Mouse (Mus musculus) layer of hippocampus, postnatal 25 days (tissue): ENCODE results near the gene Mpnd. TPM values are rescaled to one million over a fixed set of nuclear protein-coding genes. Genes with fewer than 3 reads are reported as not detected.

Source experiments
- DNase-seq, 2 experiments: peaks; one replicate each; pipeline ENCODE4 v3.0.0; 2022; ENCODE audit warnings: mixed read lengths in 2 of 2, low spot score in 1 of 2; ENCODE audit errors: extremely low spot score in 1 of 2
- total RNA-seq, 2 experiments: library from RNA; stranded (reverse); gene quantifications; 2 replicates each; pipeline ENCODE4 v1.2.3; 2021

Mpnd gene
- total RNA-seq, 2 experiments from 2014 or later: 110 to 116 TPM

- no peak for DNase-seq
Observed at GRCm38 (mm10) chr17:55977301-55977700, 28.2 kb upstream of the Mpnd start.

GRCm38 (mm10) chr17:55986030-55986961 is 19.2 kb upstream of the Mpnd start, which contains the start of gene Fsd1:
Fsd1 (plus strand) TSS chr17:55986509.
- peak; percentile 68 to 73 for DNase-seq

GRCm38 (mm10) chr17:55990278-55990898 is 15.1 kb upstream of the Mpnd start:
- DNase-seq: no peak

GRCm38 (mm10) chr17:55996007-55996406 is 9.5 kb upstream of the Mpnd start:
- DNase-seq: no peak

GRCm38 (mm10) chr17:55999794-56000499 is 5.6 kb upstream of the Mpnd start:
- no peak for DNase-seq

- no peak for DNase-seq
Observed at GRCm38 (mm10) chr17:56003000-56003399, 2.5 kb upstream of the Mpnd start.

- DNase-seq: no peak
Observed at GRCm38 (mm10) chr17:56006956-56007355, 1.4 kb downstream of the Mpnd start.

- DNase-seq: no peak
Observed at GRCm38 (mm10) chr17:56007444-56008355, 2.2 kb downstream of the Mpnd start.

GRCm38 (mm10) chr17:56008356-56009087 is 3.0 kb downstream of the Mpnd start:
- peak; percentile 69 to 73 for DNase-seq

- peak; percentile 81 to 88 for DNase-seq
Observed at GRCm38 (mm10) chr17:56009088-56009961, 3.8 kb downstream of the Mpnd start.

- no peak for DNase-seq
Observed at GRCm38 (mm10) chr17:56009962-56010240, 4.4 kb downstream of the Mpnd start.

- no peak for DNase-seq
Observed at GRCm38 (mm10) chr17:56010255-56010654, 4.7 kb downstream of the Mpnd start.

- DNase-seq: peak; percentile 71 to 88
Observed at GRCm38 (mm10) chr17:56010681-56011080, 5.2 kb downstream of the Mpnd start.

- no peak for DNase-seq
Observed at GRCm38 (mm10) chr17:56011441-56011840, 5.9 kb downstream of the Mpnd start.

- DNase-seq: no peak
Observed at GRCm38 (mm10) chr17:56015293-56015692, 9.8 kb downstream of the Mpnd start.

GRCm38 (mm10) chr17:56016382-56016781 is 10.9 kb downstream of the Mpnd start:
- no peak for DNase-seq

GRCm38 (mm10) chr17:56016793-56017785 is 11.6 kb downstream of the Mpnd start:
- no peak for DNase-seq
